Mouse (Mus musculus): ENCODE data around the gene Ssbp2. TPM values are rescaled to one million over a fixed set of nuclear protein-coding genes. Genes with fewer than 3 reads are reported as not detected.
A peak's percentile ranks its signal among the peaks of the same experiment; 100 is the strongest.

Ssbp2 gene
- 108 and 117 TPM in 2 replicates for total RNA-seq (2017)

DNA sequence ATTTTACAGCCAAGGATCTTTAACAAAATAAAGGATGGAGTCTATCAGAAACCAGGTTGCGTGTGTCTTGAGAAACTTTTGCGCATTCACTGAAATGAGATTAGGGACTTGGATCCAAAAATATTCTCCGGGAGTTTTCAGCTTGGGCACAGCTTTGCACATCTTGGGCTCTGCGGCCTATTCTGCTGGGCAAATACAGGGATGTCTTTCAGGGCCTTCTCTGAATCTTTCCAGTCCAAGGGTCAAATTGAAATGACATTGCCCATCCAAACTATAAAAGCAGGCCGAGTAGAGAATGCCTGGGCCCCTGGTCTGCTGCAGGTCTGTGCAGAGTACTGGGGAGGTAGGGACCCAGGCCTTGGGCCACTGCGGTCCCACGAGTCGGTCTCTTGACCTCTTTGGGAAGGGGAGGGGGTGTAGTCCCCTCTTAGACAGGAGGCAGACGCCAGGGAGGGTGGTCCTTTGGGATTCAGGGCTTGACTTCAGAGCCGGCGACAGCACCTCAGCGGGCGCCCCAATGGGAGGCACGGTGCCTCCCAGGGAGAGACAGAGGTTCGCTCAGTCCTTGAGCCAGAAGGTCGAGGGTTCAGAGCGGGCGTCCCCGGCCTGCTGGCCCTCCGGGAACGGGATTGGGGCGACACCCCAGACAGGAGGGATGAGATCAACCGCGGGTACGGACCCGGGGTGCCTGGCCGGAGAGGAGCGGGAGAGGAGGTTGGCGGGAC lies at the start of gene Ssbp2:
Ssbp2 (plus strand) TSS at position 388 of the 725 bp plus-strand sequence.
- peak; percentile 2 to 11; a peak in 1 of 4 replicates for ATAC-seq (replicated peaks in 1 of 2; ENCODE audit: insufficient read depth in 1 of 2, low FRiP score in 2 of 2, low TSS enrichment in 1 of 2, low read depth in 1 of 2, poor library complexity in 2 of 2, severe bottlenecking in 2 of 2)

DNA sequence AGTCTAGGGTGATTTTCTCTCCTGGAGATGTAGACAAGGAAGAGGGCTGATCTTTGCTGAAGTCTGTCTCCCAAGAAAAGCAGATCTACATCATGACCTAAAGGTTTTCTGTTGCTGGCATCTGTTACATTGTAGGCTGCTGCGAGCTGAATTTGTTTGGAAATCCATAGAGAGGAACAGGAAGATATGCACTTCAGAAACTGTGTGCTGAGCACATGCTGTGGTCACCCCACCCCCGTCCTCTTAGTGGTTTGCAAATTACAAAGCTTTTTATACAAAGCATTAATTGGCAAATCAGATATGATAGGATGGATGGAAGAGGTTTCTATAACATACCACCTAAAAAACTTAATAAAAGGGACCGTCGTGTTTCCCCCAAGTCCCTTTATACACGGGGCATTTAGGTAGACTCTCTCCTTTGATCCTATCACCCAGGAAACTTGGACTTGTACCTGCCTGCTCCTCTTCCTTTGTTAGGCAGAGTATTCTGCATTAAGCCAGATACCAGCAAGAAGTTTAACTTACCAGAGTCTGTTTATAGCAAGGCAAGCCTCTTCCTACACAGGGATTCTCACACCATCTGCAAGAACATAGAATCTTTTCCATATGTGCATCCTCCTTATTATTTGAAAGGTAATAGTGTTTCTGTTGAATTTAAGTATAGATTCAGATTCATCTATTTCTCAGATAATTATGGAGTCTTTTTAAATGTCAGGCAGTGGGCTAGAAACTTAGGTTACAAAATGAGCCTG lies 46.2 kb upstream of the Ssbp2 start:
- ATAC-seq (replicated peaks in 1 of 2; ENCODE audit: insufficient read depth in 1 of 2, low FRiP score in 2 of 2, low TSS enrichment in 1 of 2, low read depth in 1 of 2, poor library complexity in 2 of 2, severe bottlenecking in 2 of 2): no peak; a peak in 1 of 4 replicates

DNA sequence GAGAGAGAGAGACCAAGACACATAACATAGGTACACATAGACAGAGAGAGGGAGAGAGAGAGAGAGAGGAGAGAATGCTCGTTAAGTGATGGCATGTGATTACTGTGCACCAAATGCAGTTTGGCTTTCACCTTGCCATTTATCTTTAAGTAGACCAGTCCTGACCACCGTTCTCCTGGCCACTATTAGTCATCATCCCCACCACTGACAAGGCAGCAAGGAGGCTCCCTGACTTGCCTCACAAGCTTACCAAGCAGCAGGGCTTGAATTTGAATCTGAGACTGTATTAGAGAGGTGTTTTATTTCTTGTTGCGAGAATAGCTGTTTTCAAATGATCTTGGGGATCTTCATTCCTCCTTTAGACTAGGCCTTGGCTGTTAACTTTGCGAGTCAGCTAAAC lies 44.2 kb upstream of the Ssbp2 start:
- no peak for ATAC-seq (replicated peaks in 1 of 2; ENCODE audit: insufficient read depth in 1 of 2, low FRiP score in 2 of 2, low TSS enrichment in 1 of 2, low read depth in 1 of 2, poor library complexity in 2 of 2, severe bottlenecking in 2 of 2)

DNA sequence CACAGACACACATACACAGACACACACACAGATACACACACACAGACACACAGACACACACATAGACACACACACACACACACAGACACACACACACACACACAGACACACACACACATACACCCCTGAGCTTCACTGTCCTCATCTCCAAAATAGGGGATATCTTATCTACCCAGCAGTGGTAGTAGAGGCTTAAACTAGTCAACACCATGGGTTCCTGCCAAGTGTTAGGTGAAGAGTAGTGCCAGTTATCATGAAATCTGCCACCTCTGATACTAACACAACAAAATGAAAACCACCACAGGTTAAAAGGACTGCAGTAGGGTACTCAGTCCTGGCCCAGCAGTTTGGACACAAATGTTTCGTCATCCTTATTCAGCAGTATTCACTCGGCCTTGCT lies 43.4 kb upstream of the Ssbp2 start:
- ATAC-seq (replicated peaks in 1 of 2; ENCODE audit: insufficient read depth in 1 of 2, low FRiP score in 2 of 2, low TSS enrichment in 1 of 2, low read depth in 1 of 2, poor library complexity in 2 of 2, severe bottlenecking in 2 of 2): no peak

DNA sequence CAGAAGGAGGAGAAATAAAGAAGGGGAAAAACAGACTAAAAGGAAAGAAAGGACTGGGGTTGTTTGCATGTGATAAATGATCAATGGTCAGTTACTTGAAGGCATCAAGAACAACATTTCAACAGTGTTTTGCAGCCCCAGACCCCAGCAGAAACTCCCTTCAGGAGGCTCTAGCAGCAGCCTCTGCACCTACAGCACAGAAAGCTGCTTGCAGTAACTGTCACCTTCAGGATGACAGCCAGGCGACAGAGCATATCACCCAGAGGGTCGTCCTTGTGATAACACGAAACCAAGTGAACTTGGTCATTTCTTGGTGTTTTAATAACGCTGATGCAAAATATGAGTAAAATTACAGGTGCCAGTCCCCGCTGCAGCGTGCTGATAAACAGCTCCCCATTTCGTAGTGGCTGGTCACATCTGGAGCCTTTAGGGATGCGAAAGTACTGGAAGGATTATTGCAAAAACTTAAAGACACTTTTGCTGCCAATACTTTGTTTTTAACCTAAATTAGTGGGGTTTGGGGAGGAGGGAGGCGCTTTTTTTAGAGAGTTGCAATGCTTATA lies 38.6 kb upstream of the Ssbp2 start:
- peak; percentile 65 to 79 for ATAC-seq (replicated peaks in 1 of 2; ENCODE audit: insufficient read depth in 1 of 2, low FRiP score in 2 of 2, low TSS enrichment in 1 of 2, low read depth in 1 of 2, poor library complexity in 2 of 2, severe bottlenecking in 2 of 2)

DNA sequence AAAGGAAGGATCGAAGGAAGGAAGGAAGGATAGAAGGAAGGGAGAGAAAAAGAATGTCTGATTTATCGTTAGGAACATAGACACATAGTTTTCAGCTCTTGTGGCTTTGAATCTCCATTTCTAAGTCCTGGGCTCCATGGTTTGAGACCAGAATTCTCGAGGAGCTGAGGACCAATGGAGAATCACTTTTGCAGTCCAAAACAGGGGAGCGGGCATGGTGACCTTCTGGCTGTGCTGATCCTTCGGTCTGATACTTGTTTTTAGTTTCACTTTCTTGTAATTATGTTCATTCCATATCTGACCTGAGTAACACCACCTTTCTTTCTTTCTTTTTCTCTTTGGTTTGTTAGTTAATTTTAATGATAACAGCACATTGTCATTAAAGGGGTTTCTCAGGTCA lies 29.2 kb upstream of the Ssbp2 start:
- peak; percentile 32 to 61; a peak in 1 of 4 replicates for ATAC-seq (replicated peaks in 1 of 2; ENCODE audit: insufficient read depth in 1 of 2, low FRiP score in 2 of 2, low TSS enrichment in 1 of 2, low read depth in 1 of 2, poor library complexity in 2 of 2, severe bottlenecking in 2 of 2)

DNA sequence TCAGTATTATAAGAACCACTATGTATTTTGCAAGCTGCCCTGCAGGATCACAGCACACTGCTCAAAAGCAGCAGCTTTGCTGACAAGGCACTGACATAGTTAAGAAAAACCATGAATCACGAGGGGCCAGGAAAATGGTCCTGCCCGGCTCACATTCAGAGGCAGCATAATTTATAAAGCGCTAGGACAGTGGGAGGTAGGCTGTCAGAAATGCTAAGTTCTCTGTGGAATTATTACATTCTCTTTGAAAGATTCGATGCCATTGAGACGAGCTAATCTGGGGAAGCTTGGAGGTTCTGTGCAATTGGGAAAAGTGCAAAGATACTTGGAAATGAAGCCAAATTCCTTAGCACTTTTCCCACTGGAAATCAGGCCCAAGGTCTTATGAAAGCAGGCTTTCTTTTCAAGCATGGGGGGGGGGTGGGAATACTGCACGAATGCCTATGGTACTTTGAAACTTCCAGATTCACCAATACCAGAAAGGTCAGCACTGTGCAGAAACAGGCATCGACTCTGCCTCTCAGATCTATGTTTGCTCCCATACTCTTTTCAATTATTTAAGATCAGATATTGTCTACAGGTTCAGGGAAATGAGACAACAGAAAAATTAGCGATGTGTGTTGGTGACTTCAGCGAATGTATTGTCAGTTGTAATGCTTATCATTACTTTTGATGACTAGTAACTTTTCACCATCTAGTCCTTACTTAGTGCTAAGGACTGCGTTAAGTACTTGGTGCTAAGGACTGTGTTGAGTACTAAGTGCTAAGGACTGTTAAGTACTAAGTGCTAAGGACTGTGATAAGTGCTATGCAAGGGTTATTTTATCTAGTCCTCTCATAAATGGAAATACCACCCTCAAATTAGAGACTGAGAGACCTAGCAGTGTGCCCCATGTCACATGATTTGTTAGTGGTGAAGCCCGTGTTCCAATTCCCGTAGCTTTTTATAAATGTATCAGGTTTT lies 28.4 kb upstream of the Ssbp2 start:
- ATAC-seq (replicated peaks in 1 of 2; ENCODE audit: insufficient read depth in 1 of 2, low FRiP score in 2 of 2, low TSS enrichment in 1 of 2, low read depth in 1 of 2, poor library complexity in 2 of 2, severe bottlenecking in 2 of 2): peak; percentile 46 to 56; a peak in 1 of 4 replicates

DNA sequence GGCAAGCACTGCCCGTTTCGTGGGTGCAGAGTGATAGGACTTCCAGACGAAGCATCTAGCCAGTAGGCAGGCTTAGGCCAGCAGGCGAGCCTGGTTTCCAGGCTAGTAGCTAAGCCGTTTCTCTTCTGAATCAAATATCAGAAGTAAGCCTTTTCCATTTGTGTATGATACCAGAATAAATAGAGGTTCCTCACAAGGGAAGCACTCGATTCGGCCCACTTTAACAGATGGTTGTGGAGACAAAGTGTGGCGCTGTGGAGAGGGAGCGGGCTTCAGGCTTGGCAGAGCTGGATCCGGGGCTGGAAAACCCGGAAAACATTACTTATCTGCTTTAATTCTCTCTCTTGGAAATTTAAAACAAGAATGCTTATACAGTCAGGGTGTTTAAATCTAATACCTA lies 27.1 kb upstream of the Ssbp2 start:
- no peak for ATAC-seq (replicated peaks in 1 of 2; ENCODE audit: insufficient read depth in 1 of 2, low FRiP score in 2 of 2, low TSS enrichment in 1 of 2, low read depth in 1 of 2, poor library complexity in 2 of 2, severe bottlenecking in 2 of 2)

- no peak for ATAC-seq (replicated peaks in 1 of 2; ENCODE audit: insufficient read depth in 1 of 2, low FRiP score in 2 of 2, low TSS enrichment in 1 of 2, low read depth in 1 of 2, poor library complexity in 2 of 2, severe bottlenecking in 2 of 2)
These were observed 22.2 kb upstream of the Ssbp2 start for GRCm38 (mm10) chr13:91437931-91438330.

DNA sequence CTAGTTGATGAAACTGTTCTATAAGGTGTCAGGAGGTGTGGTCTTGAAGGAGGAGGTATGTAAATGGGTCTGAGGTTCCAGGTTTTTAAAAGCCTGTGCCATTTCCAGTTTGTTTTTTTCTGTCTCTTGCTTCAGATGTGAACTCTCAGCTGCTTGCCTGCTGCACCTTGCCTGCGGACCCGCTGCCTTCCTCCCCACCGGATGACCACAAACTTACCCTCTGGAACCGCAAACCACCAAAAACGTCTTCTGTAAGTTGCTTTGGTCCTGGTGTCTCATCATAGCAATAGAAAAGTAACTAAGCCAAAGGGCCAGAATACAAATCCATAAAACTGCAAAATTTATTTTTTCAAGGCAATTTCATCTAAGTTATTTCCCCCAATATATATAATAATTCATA lies 18.6 kb upstream of the Ssbp2 start:
- no peak for ATAC-seq (replicated peaks in 1 of 2; ENCODE audit: insufficient read depth in 1 of 2, low FRiP score in 2 of 2, low TSS enrichment in 1 of 2, low read depth in 1 of 2, poor library complexity in 2 of 2, severe bottlenecking in 2 of 2)

GRCm38 (mm10) chr13:91446728-91447127 lies 13.4 kb upstream of the Ssbp2 start:
- no peak for ATAC-seq (replicated peaks in 1 of 2; ENCODE audit: insufficient read depth in 1 of 2, low FRiP score in 2 of 2, low TSS enrichment in 1 of 2, low read depth in 1 of 2, poor library complexity in 2 of 2, severe bottlenecking in 2 of 2)

GRCm38 (mm10) chr13:91448936-91449335 lies 11.1 kb upstream of the Ssbp2 start:
- no peak for ATAC-seq (replicated peaks in 1 of 2; ENCODE audit: insufficient read depth in 1 of 2, low FRiP score in 2 of 2, low TSS enrichment in 1 of 2, low read depth in 1 of 2, poor library complexity in 2 of 2, severe bottlenecking in 2 of 2)

- no peak for ATAC-seq (replicated peaks in 1 of 2; ENCODE audit: insufficient read depth in 1 of 2, low FRiP score in 2 of 2, low TSS enrichment in 1 of 2, low read depth in 1 of 2, poor library complexity in 2 of 2, severe bottlenecking in 2 of 2)
These were observed 8.5 kb upstream of the Ssbp2 start for GRCm38 (mm10) chr13:91451405-91452166.

DNA sequence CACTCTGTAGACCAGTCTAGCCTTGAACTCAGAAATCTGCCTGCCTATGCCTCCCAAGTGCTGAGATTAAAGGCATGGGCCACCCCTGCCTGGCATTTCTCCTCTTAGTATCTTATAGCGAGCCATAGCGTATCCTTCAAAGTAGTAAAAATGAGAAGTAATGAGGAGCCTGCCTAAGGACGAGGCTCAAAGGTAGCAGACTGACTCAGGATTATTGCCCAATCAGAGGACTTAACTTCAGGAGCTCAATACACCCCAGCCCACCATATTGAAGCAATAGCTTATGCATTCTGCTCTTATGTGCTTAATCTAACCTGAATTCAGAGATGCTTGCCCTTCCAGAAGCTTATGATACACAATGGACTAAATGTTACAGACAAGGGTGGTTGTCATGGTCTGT lies 7.8 kb upstream of the Ssbp2 start:
- ATAC-seq (replicated peaks in 1 of 2; ENCODE audit: insufficient read depth in 1 of 2, low FRiP score in 2 of 2, low TSS enrichment in 1 of 2, low read depth in 1 of 2, poor library complexity in 2 of 2, severe bottlenecking in 2 of 2): no peak

DNA sequence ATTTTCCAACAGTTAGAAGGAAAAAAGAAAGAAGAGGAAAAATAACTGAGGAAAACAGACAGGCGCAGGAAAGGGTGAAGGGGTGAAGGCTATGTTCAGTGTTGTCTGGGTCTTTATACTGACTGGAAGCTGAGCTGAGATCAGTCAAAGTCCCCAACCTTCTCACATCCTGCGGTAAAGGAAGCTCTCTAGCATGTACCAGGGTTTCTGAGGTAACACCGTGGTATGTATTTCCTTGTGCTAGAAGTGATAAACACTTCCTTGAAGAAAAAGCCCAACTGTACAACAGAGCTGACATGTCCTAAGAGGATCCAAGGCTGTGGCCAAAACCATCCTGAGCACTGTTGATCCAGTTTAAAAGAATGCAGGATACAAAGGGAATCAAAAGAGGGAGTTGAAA lies 6.8 kb upstream of the Ssbp2 start:
- ATAC-seq (replicated peaks in 1 of 2; ENCODE audit: insufficient read depth in 1 of 2, low FRiP score in 2 of 2, low TSS enrichment in 1 of 2, low read depth in 1 of 2, poor library complexity in 2 of 2, severe bottlenecking in 2 of 2): peak; percentile 30 to 73; a peak in 3 of 4 replicates

DNA sequence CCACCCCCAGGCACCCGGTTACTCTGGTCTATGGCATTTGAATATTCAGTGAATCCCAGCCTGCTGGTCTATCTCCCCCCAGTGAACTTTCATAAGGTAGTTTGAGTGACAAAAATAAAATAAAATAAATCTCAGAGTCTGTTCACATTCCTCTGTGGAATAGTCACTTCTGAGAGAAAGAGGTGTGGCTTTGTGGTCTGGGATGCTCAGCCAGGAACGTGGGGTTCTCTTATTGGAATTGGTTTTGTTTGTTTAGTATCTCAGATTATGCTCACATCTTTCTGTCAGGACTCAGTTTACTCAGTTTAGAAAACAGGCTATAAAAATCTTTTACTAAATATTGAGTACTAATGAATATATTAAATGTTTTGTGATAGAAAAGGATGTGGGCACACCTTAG lies 4.0 kb upstream of the Ssbp2 start:
- no peak for ATAC-seq (replicated peaks in 1 of 2; ENCODE audit: insufficient read depth in 1 of 2, low FRiP score in 2 of 2, low TSS enrichment in 1 of 2, low read depth in 1 of 2, poor library complexity in 2 of 2, severe bottlenecking in 2 of 2)

DNA sequence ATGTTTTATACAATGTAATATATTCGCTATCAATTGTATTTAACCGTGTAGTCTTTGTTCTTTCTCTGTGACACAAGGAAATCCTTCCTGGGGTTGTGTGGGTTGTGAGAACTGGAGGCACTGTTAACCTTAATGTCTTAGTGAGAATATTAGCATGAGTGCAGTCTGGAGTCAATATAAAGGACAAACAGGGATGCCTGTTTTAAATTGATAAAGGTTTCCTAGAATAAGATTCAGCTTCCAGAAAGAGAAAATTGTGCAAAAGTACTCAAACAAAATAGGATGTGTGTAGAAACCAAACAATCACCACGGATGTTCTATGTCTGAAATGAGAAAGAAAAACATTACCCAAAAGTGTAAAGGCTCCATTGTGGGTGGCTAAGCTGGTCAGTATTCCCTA lies 3.3 kb upstream of the Ssbp2 start:
- ATAC-seq (replicated peaks in 1 of 2; ENCODE audit: insufficient read depth in 1 of 2, low FRiP score in 2 of 2, low TSS enrichment in 1 of 2, low read depth in 1 of 2, poor library complexity in 2 of 2, severe bottlenecking in 2 of 2): no peak

All from hematopoietic stem cell, adult 5-6 weeks (primary cell).